Mouse (Mus musculus): ENCODE data around the gene Zg16. TPM values are rescaled to one million over a fixed set of nuclear protein-coding genes. Genes with fewer than 3 reads are reported as not detected.

The Zg16 gene
- polyA plus RNA-seq, 1 experiment from 2014 or later = not detected

- WGBS = 55% methylated on average over 9 of the region's 9 CpGs
- Histone ChIP-seq H3K27me3 (ENCODE audit: control insufficient read depth, insufficient read depth, low read length) (no peaks in the 10 kb centered on the region), H3K36me3 (ENCODE audit: control insufficient read depth, insufficient read depth, low read length) (peaks cover under 1% of the 10 kb centered on the region; the same call in 1 of the 2 replicates), H3K9ac (replicated peaks; ENCODE audit: low read depth, low read length) (no peak overlapping the region), H3K4me3 (ENCODE audit: low read depth, low read length) (no peak overlapping the region), H3K4me2 (ENCODE audit: low read depth, low read length) (no peak overlapping the region), H3K4me1 (ENCODE audit: control insufficient read depth, insufficient read depth, low read length) (no peaks in the 10 kb centered on the region), H3K9me3 (ENCODE audit: control insufficient read depth, low read length) (no peaks in the 10 kb centered on the region), H3K27ac (ENCODE audit: low read depth, low read length) (0 out of 2 replicates have a peak overlapping the region, but pooled peaks have one; percentile 23)
- peak; percentile 74; the same call in 1 of the 2 replicates for ATAC-seq (ENCODE audit: low read depth)
Measured at GRCm38 (mm10) chr7:127008239-127009019, 78.7 kb downstream of the Zg16 start.

GRCm38 (mm10) chr7:127007313-127008024, 79.7 kb downstream of the Zg16 start:
- no peak for ATAC-seq (ENCODE audit: low read depth)
- Histone ChIP-seq H3K4me2 (ENCODE audit: low read depth, low read length) (no peak overlapping the region), H3K27me3 (ENCODE audit: control insufficient read depth, insufficient read depth, low read length) (no peaks in the 10 kb centered on the region), H3K36me3 (ENCODE audit: control insufficient read depth, insufficient read depth, low read length) (no peaks in the 10 kb centered on the region), H3K4me3 (ENCODE audit: low read depth, low read length) (no peak overlapping the region), H3K9me3 (ENCODE audit: control insufficient read depth, low read length) (no peaks in the 10 kb centered on the region), H3K9ac (replicated peaks; ENCODE audit: low read depth, low read length) (no peak overlapping the region), H3K4me1 (ENCODE audit: control insufficient read depth, insufficient read depth, low read length) (no peaks in the 10 kb centered on the region), H3K27ac (ENCODE audit: low read depth, low read length) (no peak overlapping the region)
- WGBS = 84% methylated on average over 6 of the region's 6 CpGs

GRCm38 (mm10) chr7:127004122-127004875, 82.8 kb downstream of the Zg16 start:
- ATAC-seq (ENCODE audit: low read depth) = no peak
- H3K4me2 ChIP-seq (ENCODE audit: low read depth, low read length) = no peak overlapping the region

GRCm38 (mm10) chr7:127003620-127004019, 83.5 kb downstream of the Zg16 start:
- H3K27me3 ChIP-seq (ENCODE audit: control insufficient read depth, insufficient read depth, low read length) = no peaks in the 10 kb centered on the region
- no peaks in the 10 kb centered on the region for H3K36me3 ChIP-seq (ENCODE audit: control insufficient read depth, insufficient read depth, low read length)
- WGBS = 94% methylated on average over 5 of the region's 5 CpGs
- no peak overlapping the region for H3K9ac ChIP-seq (replicated peaks; ENCODE audit: low read depth, low read length)
- ATAC-seq (ENCODE audit: low read depth) = no peak
- no peak overlapping the region for H3K4me2 ChIP-seq (ENCODE audit: low read depth, low read length)
- H3K27ac ChIP-seq (ENCODE audit: low read depth, low read length) = no peak overlapping the region
- no peak overlapping the region for H3K4me3 ChIP-seq (ENCODE audit: low read depth, low read length)
- H3K4me1 ChIP-seq (ENCODE audit: control insufficient read depth, insufficient read depth, low read length) = no peaks in the 10 kb centered on the region
- no peaks in the 10 kb centered on the region for H3K9me3 ChIP-seq (ENCODE audit: control insufficient read depth, low read length)

More at GRCm38 (mm10) chr7:127004122-127004875, 82.8 kb downstream of the Zg16 start:
- Histone ChIP-seq H3K27ac (ENCODE audit: low read depth, low read length) (no peak overlapping the region), H3K27me3 (ENCODE audit: control insufficient read depth, insufficient read depth, low read length) (no peaks in the 10 kb centered on the region), H3K36me3 (ENCODE audit: control insufficient read depth, insufficient read depth, low read length) (no peaks in the 10 kb centered on the region), H3K4me3 (ENCODE audit: low read depth, low read length) (no peak overlapping the region), H3K9ac (replicated peaks; ENCODE audit: low read depth, low read length) (no peak overlapping the region), H3K4me1 (ENCODE audit: control insufficient read depth, insufficient read depth, low read length) (no peaks in the 10 kb centered on the region), H3K9me3 (ENCODE audit: control insufficient read depth, low read length) (no peaks in the 10 kb centered on the region)
- 92% methylated on average over 4 of the region's 4 CpGs for WGBS

Small RNA genes within 50 kb of the gene (microRNA-seq; reads per million reads assigned to microRNA genes)
- not detected for gene Gm44343

Other genes with a start within 250 kb of the Zg16 start
- 18.4 and 20.2 TPM in 2 replicates for gene Doc2a, start 239.9 kb downstream of the Zg16 start, polyA plus RNA-seq (2014; fragmentation: Nextera tagmentation; extraction: Ambion mirVana)
- gene Hirip3, start 225.4 kb downstream of the Zg16 start, polyA plus RNA-seq (2014; fragmentation: Nextera tagmentation; extraction: Ambion mirVana) = 11.0 and 15.2 TPM in 2 replicates
- 86.7 and 92.4 TPM in 2 replicates for gene Ino80e, start 225.0 kb downstream of the Zg16 start, polyA plus RNA-seq (2014; fragmentation: Nextera tagmentation; extraction: Ambion mirVana)
- 28.9 and 36.5 TPM in 2 replicates for gene Taok2, start 202.6 kb downstream of the Zg16 start, polyA plus RNA-seq (2014; fragmentation: Nextera tagmentation; extraction: Ambion mirVana)
- gene Tmem219, start 164.4 kb downstream of the Zg16 start, polyA plus RNA-seq (2014; fragmentation: Nextera tagmentation; extraction: Ambion mirVana) = 29.4 and 32.2 TPM in 2 replicates
- gene Kctd13, start 158.4 kb downstream of the Zg16 start, polyA plus RNA-seq (2014; fragmentation: Nextera tagmentation; extraction: Ambion mirVana) = 92.9 and 103 TPM in 2 replicates
- gene Asphd1, start 137.7 kb downstream of the Zg16 start, polyA plus RNA-seq (2014; fragmentation: Nextera tagmentation; extraction: Ambion mirVana) = 5.8 and 10.6 TPM in 2 replicates
- 70.9 and 85.0 TPM in 2 replicates for gene Sez6l2, start 136.8 kb downstream of the Zg16 start, polyA plus RNA-seq (2014; fragmentation: Nextera tagmentation; extraction: Ambion mirVana)
- gene Cdipt, start 111.4 kb downstream of the Zg16 start, polyA plus RNA-seq (2014; fragmentation: Nextera tagmentation; extraction: Ambion mirVana) = 105 and 107 TPM in 2 replicates
- gene Cdiptos, start 111.2 kb downstream of the Zg16 start, polyA plus RNA-seq (2014; fragmentation: Nextera tagmentation; extraction: Ambion mirVana) = 0.86 and 1.2 TPM in 2 replicates
- gene Mvp, start 72.7 kb downstream of the Zg16 start, polyA plus RNA-seq (2014; fragmentation: Nextera tagmentation; extraction: Ambion mirVana) = 2.4 and 4.8 TPM in 2 replicates
- not detected in 2 replicates for gene Pagr1b, start 70.8 kb downstream of the Zg16 start, polyA plus RNA-seq (2014; fragmentation: Nextera tagmentation; extraction: Ambion mirVana)
- gene Pagr1a, start 70.0 kb downstream of the Zg16 start, polyA plus RNA-seq (2014; fragmentation: Nextera tagmentation; extraction: Ambion mirVana) = 30.4 and 46.9 TPM in 2 replicates
- 36.3 and 60.2 TPM in 2 replicates for gene Gm42742, start 66.2 kb downstream of the Zg16 start, polyA plus RNA-seq (2014; fragmentation: Nextera tagmentation; extraction: Ambion mirVana)
- 41.4 and 63.5 TPM in 2 replicates for gene Prrt2, start 66.1 kb downstream of the Zg16 start, polyA plus RNA-seq (2014; fragmentation: Nextera tagmentation; extraction: Ambion mirVana)
- gene Maz, start 60.3 kb downstream of the Zg16 start, polyA plus RNA-seq (2014; fragmentation: Nextera tagmentation; extraction: Ambion mirVana) = 61.7 and 64.8 TPM in 2 replicates
- 12.7 and 13.9 TPM in 2 replicates for gene Kif22, start 44.9 kb downstream of the Zg16 start, polyA plus RNA-seq (2014; fragmentation: Nextera tagmentation; extraction: Ambion mirVana)
- 1.4 and 1.6 TPM in 2 replicates for gene AI467606, start 4.0 kb upstream of the Zg16 start, polyA plus RNA-seq (2014; fragmentation: Nextera tagmentation; extraction: Ambion mirVana)
- gene Qprt, start 34.9 kb upstream of the Zg16 start, polyA plus RNA-seq (2014; fragmentation: Nextera tagmentation; extraction: Ambion mirVana) = 0.88 TPM in 1 of 2 replicates, not detected in the other
- gene Spn, start 50.5 kb upstream of the Zg16 start, polyA plus RNA-seq (2014; fragmentation: Nextera tagmentation; extraction: Ambion mirVana) = not detected in 2 replicates
- 58.1 and 71.9 TPM in 2 replicates for gene Cd2bp2, start 108.7 kb upstream of the Zg16 start, polyA plus RNA-seq (2014; fragmentation: Nextera tagmentation; extraction: Ambion mirVana)
- 28.5 and 29.4 TPM in 2 replicates for gene Tbc1d10b, start 121.1 kb upstream of the Zg16 start, polyA plus RNA-seq (2014; fragmentation: Nextera tagmentation; extraction: Ambion mirVana)
- gene Mylpf, start 121.6 kb upstream of the Zg16 start, polyA plus RNA-seq (2014; fragmentation: Nextera tagmentation; extraction: Ambion mirVana) = 8.5 and 12.5 TPM in 2 replicates
- gene Zfp553, start 145.7 kb upstream of the Zg16 start, polyA plus RNA-seq (2014; fragmentation: Nextera tagmentation; extraction: Ambion mirVana) = 21.5 and 24.0 TPM in 2 replicates
- gene Sept1, start 145.8 kb upstream of the Zg16 start, polyA plus RNA-seq (2014; fragmentation: Nextera tagmentation; extraction: Ambion mirVana) = 7.2 and 9.1 TPM in 2 replicates
- gene Zfp771, start 156.9 kb upstream of the Zg16 start, polyA plus RNA-seq (2014; fragmentation: Nextera tagmentation; extraction: Ambion mirVana) = 68.1 and 68.8 TPM in 2 replicates
- gene Dctpp1, start 173.4 kb upstream of the Zg16 start, polyA plus RNA-seq (2014; fragmentation: Nextera tagmentation; extraction: Ambion mirVana) = 109 and 138 TPM in 2 replicates
- gene Sephs2, start 186.7 kb upstream of the Zg16 start, polyA plus RNA-seq (2014; fragmentation: Nextera tagmentation; extraction: Ambion mirVana) = 77.7 and 78.9 TPM in 2 replicates
- 0.09 and 0.17 TPM in 2 replicates for gene Itgal, start 208.9 kb upstream of the Zg16 start, polyA plus RNA-seq (2014; fragmentation: Nextera tagmentation; extraction: Ambion mirVana)

All from neural tube, embryonic 14.5 days (tissue).